Mouse (Mus musculus) cortical plate, adult 2 months (tissue): ENCODE data around the gene Ust.

ENCODE experiments used
- CTCF ChIP-seq: fragments of 200-500 bp; IDR thresholded peaks from 2 replicates; pipeline ENCODE4 v1.5.1; 2011; ENCODE audit warnings: mild to moderate bottlenecking, control low read depth, low read length; ENCODE audit not compliant: insufficient read depth; ENCODE audit errors: extremely low read depth
- POLR2A ChIP-seq: fragments of 200-500 bp; IDR thresholded peaks from 2 replicates; pipeline ENCODE4 v1.6.1; 2011; ENCODE audit warnings: mild to moderate bottlenecking, low read length, control low read depth; ENCODE audit not compliant: insufficient read depth; ENCODE audit errors: extremely low read depth

GRCm38 (mm10) chr10:8259716-8260115, 258.9 kb downstream of the Ust start:
- TF ChIP-seq CTCF (no peak), POLR2A (no peak)
